Mouse (Mus musculus): ENCODE measurements around the gene Sept5. TPM values are rescaled to one million over a fixed set of nuclear protein-coding genes. Genes with fewer than 3 reads are reported as not detected.
A peak's percentile ranks its signal among the peaks of the same experiment; 100 is the strongest.

Gene Sept5
- polyA plus RNA-seq, 1 experiment from 2014 or later = 29.3 TPM

GRCm38 (mm10) chr16:18653290-18654160, 23.8 kb upstream of the Sept5 start:
- H3K27ac ChIP-seq (ENCODE audit: low read depth) = no peak overlapping the region
- H3K9me3 ChIP-seq (ENCODE audit: control insufficient read depth, low read length) = no peaks in the 10 kb centered on the region
- H3K4me3 ChIP-seq (ENCODE audit: low read depth, low read length) = no peak overlapping the region
- H3K36me3 ChIP-seq (ENCODE audit: control insufficient read depth, insufficient read depth, low read length) = no peaks in the 10 kb centered on the region
- ATAC-seq (replicated peaks; ENCODE audit: low FRiP score, low TSS enrichment, low read depth) (0 out of 2 replicates have a peak, but pooled peaks have one; percentile 32), DNase-seq (ENCODE audit: low spot score) (no peak)
- H3K27me3 ChIP-seq (replicated peaks; ENCODE audit: control insufficient read depth, insufficient read depth, low read length) = no peaks in the 10 kb centered on the region
- no peak overlapping the region for H3K9ac ChIP-seq (ENCODE audit: low read length)
- whole genome bisulfite sequencing = 81% methylated on average over 6 of the region's 6 CpGs
- H3K4me1 ChIP-seq (replicated peaks; ENCODE audit: control insufficient read depth, insufficient read depth, low read length) = no peaks in the 10 kb centered on the region
- H3K4me2 ChIP-seq (ENCODE audit: low read length) = no peak overlapping the region

DNA sequence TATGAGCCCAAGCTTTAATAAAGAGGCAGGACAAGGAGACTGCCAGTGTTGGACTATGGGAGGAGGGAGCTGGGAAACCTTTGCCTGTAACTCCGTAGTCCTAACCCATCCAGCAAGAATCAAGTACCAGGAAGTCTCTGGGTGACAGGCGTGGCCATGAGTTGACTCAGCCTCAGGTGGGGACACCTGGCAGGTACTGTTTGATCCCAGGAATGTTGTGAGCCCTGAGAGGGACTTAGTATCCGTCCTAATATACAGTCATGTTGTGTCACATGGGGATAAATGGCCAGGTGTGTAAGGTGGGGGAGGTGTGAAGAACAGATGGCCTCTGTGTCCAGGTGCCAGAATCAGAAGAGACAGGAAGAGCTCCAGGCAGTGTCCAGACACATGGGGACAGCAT, 19.4 kb upstream of the Sept5 start:
- DNase-seq (ENCODE audit: low spot score) (no peak), ATAC-seq (replicated peaks; ENCODE audit: low FRiP score, low TSS enrichment, low read depth) (peak; percentile 68; the same call in 1 of the 2 replicates)
- 60% methylated on average over 3 of the region's 3 CpGs for WGBS
- Histone ChIP-seq H3K4me3 (ENCODE audit: low read depth, low read length) (no peak overlapping the region), H3K9ac (ENCODE audit: low read length) (no peak overlapping the region), H3K27me3 (replicated peaks; ENCODE audit: control insufficient read depth, insufficient read depth, low read length) (no peaks in the 10 kb centered on the region), H3K36me3 (ENCODE audit: control insufficient read depth, insufficient read depth, low read length) (no peaks in the 10 kb centered on the region), H3K4me1 (replicated peaks; ENCODE audit: control insufficient read depth, insufficient read depth, low read length) (no peaks in the 10 kb centered on the region), H3K27ac (ENCODE audit: low read depth) (no peak overlapping the region), H3K9me3 (ENCODE audit: control insufficient read depth, low read length) (no peaks in the 10 kb centered on the region), H3K4me2 (ENCODE audit: low read length) (no peak overlapping the region)

DNA sequence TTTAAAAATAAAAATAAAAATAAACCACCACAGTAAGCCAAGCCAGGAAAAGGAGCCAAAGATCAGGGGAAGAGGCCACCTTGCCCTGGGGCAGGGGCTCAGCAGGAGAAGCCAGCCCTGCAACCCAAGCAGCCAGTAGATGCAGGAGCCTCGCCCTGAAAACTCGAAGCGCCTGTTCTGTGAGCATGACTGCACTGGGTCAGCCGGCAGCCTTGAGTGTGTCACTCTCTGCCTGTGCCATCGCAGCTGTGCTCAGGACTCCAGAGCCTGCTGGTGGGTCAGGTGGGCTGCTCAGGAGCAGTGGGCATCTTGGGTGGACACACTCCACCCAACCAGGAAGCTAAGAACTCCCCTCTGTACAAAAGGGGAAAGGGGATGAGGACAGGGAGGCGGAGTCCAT, 15.6 kb upstream of the Sept5 start:
- WGBS = 51% methylated on average over 6 of the region's 6 CpGs
- H3K4me3 ChIP-seq (ENCODE audit: low read depth, low read length) = no peak overlapping the region
- no peaks in the 10 kb centered on the region for H3K4me1 ChIP-seq (replicated peaks; ENCODE audit: control insufficient read depth, insufficient read depth, low read length)
- H3K9me3 ChIP-seq (ENCODE audit: control insufficient read depth, low read length) = no peaks in the 10 kb centered on the region
- no peak overlapping the region for H3K9ac ChIP-seq (ENCODE audit: low read length)
- no peak overlapping the region for H3K27ac ChIP-seq (ENCODE audit: low read depth)
- ATAC-seq (replicated peaks; ENCODE audit: low FRiP score, low TSS enrichment, low read depth) (peak; percentile 18; the same call in 1 of the 2 replicates), DNase-seq (ENCODE audit: low spot score) (no peak)
- H3K4me2 ChIP-seq (ENCODE audit: low read length) = no peak overlapping the region
- no peaks in the 10 kb centered on the region for H3K36me3 ChIP-seq (ENCODE audit: control insufficient read depth, insufficient read depth, low read length)
- H3K27me3 ChIP-seq (replicated peaks; ENCODE audit: control insufficient read depth, insufficient read depth, low read length) = no peaks in the 10 kb centered on the region

DNA sequence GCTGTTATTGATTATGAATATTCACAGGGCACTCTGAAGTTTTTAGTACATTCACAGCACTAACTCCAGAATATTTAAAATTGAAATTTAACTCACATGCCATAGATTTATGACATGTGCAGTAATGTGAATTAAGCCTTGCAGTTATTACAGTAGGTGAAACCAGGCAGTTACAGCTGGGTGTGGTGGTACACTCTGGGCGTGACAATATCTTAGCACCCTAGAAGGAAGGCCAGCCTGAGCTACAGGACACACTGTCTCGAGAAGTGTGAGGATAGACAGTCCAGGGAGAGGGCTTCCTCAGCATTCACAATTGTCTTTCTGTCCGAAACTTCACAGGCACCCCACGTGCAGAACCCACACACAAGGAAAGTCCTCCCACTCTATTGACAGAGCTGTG, 14.7 kb upstream of the Sept5 start:
- ATAC-seq (replicated peaks; ENCODE audit: low FRiP score, low TSS enrichment, low read depth) = no peak
- WGBS = 77% methylated on average over 4 of the region's 4 CpGs
- DNase-seq (ENCODE audit: low spot score) = no peak

DNA sequence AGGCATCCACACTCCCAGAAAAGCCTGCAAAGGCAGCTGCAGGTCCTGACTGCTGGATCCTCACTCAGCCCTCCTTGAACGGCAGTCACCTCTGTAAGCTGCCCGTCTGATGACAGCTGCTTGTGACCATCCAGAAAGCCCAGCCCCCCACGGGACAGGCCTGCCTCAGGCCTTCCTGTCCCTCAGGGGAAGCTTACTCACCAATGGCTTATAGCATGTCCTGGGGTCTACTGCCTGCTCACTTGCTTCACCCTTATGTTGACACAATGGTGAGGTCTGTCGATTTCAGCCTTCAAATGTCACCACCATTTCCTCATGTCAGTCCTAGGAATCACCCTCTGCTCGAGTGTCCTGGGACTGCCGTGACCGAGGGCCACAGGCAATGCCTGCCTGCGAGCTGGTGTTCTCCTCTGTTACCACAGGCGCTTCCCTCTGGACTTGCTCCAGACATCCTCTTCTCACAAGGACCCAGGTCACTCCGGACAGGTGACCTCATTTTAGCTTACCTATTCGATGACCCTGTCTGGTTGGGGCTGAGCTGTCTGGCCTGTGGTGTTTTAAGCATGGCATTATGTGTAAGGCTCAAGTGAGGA, 13.7 kb upstream of the Sept5 start:
- Histone ChIP-seq H3K27ac (ENCODE audit: low read depth) (no peak overlapping the region), H3K9ac (ENCODE audit: low read length) (no peak overlapping the region), H3K4me3 (ENCODE audit: low read depth, low read length) (no peak overlapping the region), H3K4me2 (ENCODE audit: low read length) (no peak overlapping the region), H3K4me1 (replicated peaks; ENCODE audit: control insufficient read depth, insufficient read depth, low read length) (no peaks in the 10 kb centered on the region), H3K9me3 (ENCODE audit: control insufficient read depth, low read length) (no peaks in the 10 kb centered on the region), H3K27me3 (replicated peaks; ENCODE audit: control insufficient read depth, insufficient read depth, low read length) (no peaks in the 10 kb centered on the region), H3K36me3 (ENCODE audit: control insufficient read depth, insufficient read depth, low read length) (no peaks in the 10 kb centered on the region)
- ATAC-seq (replicated peaks; ENCODE audit: low FRiP score, low TSS enrichment, low read depth) = no peak
- no peak for DNase-seq (ENCODE audit: low spot score)
- WGBS = 69% methylated on average over 11 of the region's 11 CpGs

More for the DNA sequence above, 14.7 kb upstream of the Sept5 start:
- Histone ChIP-seq H3K27me3 (replicated peaks; ENCODE audit: control insufficient read depth, insufficient read depth, low read length) (no peaks in the 10 kb centered on the region), H3K4me1 (replicated peaks; ENCODE audit: control insufficient read depth, insufficient read depth, low read length) (no peaks in the 10 kb centered on the region), H3K36me3 (ENCODE audit: control insufficient read depth, insufficient read depth, low read length) (no peaks in the 10 kb centered on the region), H3K4me2 (ENCODE audit: low read length) (no peak overlapping the region), H3K27ac (ENCODE audit: low read depth) (no peak overlapping the region), H3K4me3 (ENCODE audit: low read depth, low read length) (no peak overlapping the region), H3K9me3 (ENCODE audit: control insufficient read depth, low read length) (no peaks in the 10 kb centered on the region), H3K9ac (ENCODE audit: low read length) (no peak overlapping the region)

DNA sequence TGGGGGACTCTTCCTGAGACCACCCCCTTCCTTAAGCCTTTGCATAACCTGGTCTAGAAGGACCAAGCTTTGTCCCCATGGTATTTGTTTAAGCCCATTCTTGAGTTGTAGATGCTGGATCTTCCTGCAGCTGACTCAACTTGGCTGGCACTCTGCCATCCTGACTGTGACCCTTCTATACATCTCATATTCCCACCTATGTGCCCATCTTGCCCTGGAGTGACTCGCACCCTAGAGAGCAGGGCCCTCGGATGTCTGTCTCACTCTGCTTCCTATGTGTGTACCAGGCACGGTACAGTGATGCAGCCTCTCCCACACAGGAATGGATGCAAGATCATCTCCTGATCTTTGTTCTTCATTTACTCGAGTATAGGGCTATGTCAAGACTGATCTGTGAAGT, 13.1 kb upstream of the Sept5 start:
- H3K4me1 ChIP-seq (replicated peaks; ENCODE audit: control insufficient read depth, insufficient read depth, low read length) = no peaks in the 10 kb centered on the region
- no peak for ATAC-seq (replicated peaks; ENCODE audit: low FRiP score, low TSS enrichment, low read depth)
- no peak overlapping the region for H3K9ac ChIP-seq (ENCODE audit: low read length)
- no peak overlapping the region for H3K4me2 ChIP-seq (ENCODE audit: low read length)
- 84% methylated on average over 4 of the region's 4 CpGs for WGBS
- H3K36me3 ChIP-seq (ENCODE audit: control insufficient read depth, insufficient read depth, low read length) = no peaks in the 10 kb centered on the region
- no peaks in the 10 kb centered on the region for H3K27me3 ChIP-seq (replicated peaks; ENCODE audit: control insufficient read depth, insufficient read depth, low read length)
- no peak for DNase-seq (ENCODE audit: low spot score)
- H3K27ac ChIP-seq (ENCODE audit: low read depth) = no peak overlapping the region
- no peak overlapping the region for H3K4me3 ChIP-seq (ENCODE audit: low read depth, low read length)
- no peaks in the 10 kb centered on the region for H3K9me3 ChIP-seq (ENCODE audit: control insufficient read depth, low read length)

- Histone ChIP-seq H3K9ac (ENCODE audit: low read length) (no peak overlapping the region), H3K4me3 (ENCODE audit: low read depth, low read length) (no peak overlapping the region), H3K27ac (ENCODE audit: low read depth) (no peak overlapping the region), H3K4me2 (ENCODE audit: low read length) (no peak overlapping the region), H3K9me3 (ENCODE audit: control insufficient read depth, low read length) (no peaks in the 10 kb centered on the region), H3K4me1 (replicated peaks; ENCODE audit: control insufficient read depth, insufficient read depth, low read length) (no peaks in the 10 kb centered on the region), H3K36me3 (ENCODE audit: control insufficient read depth, insufficient read depth, low read length) (no peaks in the 10 kb centered on the region), H3K27me3 (replicated peaks; ENCODE audit: control insufficient read depth, insufficient read depth, low read length) (no peaks in the 10 kb centered on the region)
- no peak for ATAC-seq (replicated peaks; ENCODE audit: low FRiP score, low TSS enrichment, low read depth)
- DNase-seq (ENCODE audit: low spot score) = no peak
- WGBS = 57% methylated on average over 7 of the region's 7 CpGs
These were observed 12.5 kb upstream of the Sept5 start for GRCm38 (mm10) chr16:18642291-18642690.

GRCm38 (mm10) chr16:18639382-18639929, 9.7 kb upstream of the Sept5 start:
- Histone ChIP-seq H3K4me1 (replicated peaks; ENCODE audit: control insufficient read depth, insufficient read depth, low read length) (no peaks in the 10 kb centered on the region), H3K4me3 (ENCODE audit: low read depth, low read length) (no peak overlapping the region), H3K9me3 (ENCODE audit: control insufficient read depth, low read length) (no peaks in the 10 kb centered on the region), H3K4me2 (ENCODE audit: low read length) (no peak overlapping the region), H3K36me3 (ENCODE audit: control insufficient read depth, insufficient read depth, low read length) (no peaks in the 10 kb centered on the region), H3K27ac (ENCODE audit: low read depth) (no peak overlapping the region), H3K9ac (ENCODE audit: low read length) (no peak overlapping the region), H3K27me3 (replicated peaks; ENCODE audit: control insufficient read depth, insufficient read depth, low read length) (no peaks in the 10 kb centered on the region)
- ATAC-seq (replicated peaks; ENCODE audit: low FRiP score, low TSS enrichment, low read depth) = peak; percentile 86
- 59% methylated on average over 1 of the region's 1 CpGs for WGBS
- DNase-seq (ENCODE audit: low spot score) = no peak
